Mouse (Mus musculus) c-Kit-positive CD71-positive TER-119-positive erythroid progenitor cells, embryonic 14.5 days (primary cell): ENCODE data around the gene Tmem203.

Experiments
- DNase-seq: peaks from one replicate; pipeline ENCODE4 v3.0.0-alpha.2; 2013; ENCODE audit warnings: low spot score

Tmem203 gene

DNA sequence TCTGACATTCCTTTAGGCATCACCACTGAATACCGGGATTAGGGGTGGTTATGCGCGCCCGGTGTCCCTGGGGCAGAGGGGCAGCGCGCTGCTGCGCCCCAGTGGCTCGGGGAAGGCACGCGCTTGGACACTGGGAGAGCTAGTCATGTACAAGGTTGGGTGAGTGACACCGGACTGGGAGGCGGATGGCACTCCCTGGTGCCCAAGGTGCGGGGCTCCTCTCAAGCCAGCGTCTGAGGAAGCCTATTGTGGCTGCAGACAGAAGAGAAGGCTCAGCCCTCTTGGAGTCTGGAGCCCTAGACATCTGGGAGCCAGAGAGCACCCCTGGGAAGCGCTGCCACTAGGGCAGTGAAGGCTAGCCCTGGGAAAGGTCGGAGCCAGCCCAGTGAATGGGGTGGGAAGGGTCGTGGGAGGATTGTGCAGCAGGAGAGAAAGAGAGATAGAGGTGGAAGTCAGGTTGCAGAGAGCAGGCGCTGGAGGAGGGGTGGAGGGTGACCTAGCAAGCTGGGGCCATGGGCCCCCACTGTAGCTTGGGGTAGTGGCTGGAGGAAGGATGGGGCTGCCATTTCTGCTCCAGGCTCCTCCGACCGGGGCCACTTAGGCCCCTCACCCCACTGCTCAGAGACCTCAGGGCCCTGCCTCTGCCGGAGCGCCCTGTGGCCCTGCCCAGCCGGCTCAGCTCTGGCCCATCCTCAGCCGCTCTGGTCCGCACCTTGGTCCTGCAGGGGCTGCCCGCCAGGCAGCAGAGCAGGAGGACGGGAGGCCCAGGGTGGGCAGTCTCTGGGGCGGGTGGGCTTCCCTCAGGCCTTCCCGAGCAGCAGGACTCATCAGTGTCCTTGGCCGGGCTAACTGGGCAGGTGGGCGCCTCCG lies 36.2 kb downstream of the Tmem203 start:
- no peak for DNase-seq

DNA sequence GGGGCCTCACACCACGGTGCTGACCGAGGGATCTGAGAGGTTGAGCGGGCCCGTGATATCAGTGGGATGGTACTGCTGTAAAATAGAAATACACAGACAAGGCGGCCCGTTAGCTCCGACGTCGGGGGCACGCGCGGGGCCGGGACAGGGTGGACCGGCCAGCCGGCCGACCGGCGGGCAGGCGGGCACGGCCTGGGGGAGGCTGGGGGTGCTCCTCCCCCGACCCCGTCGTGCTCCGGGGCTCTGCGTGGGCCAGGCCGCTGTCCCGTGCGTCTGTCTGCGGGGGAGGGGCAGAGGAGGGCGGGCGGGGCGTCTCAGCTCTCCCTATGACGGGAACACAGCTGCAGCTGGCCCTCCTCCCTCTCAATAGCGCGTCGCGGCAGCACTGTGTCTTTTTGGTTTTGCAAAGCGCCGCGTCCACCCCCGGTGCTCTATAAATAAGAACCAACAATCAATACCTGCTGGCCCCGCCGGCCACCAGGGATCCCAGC lies 36.9 kb downstream of the Tmem203 start:
- no peak for DNase-seq

DNA sequence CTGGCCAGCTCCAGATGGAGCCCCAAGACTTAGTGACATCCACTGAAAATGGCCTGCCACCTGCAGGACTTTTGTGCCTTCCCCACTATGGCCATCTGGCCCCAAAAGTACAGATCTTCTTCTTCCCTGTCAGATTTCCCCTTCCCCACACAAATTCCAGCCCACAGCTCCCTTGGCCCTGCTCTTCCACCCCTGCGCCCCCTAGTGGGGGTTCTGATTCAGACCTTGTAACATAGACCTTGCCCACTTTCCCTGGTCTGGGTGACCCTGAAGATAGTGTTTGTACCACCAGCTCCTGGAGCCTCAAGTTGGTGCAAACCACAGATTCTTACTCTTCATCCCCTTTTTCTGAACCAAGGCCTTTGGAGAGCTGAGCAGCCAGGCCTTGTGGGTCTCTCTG lies 37.6 kb downstream of the Tmem203 start:
- peak; percentile 60 for DNase-seq

DNA sequence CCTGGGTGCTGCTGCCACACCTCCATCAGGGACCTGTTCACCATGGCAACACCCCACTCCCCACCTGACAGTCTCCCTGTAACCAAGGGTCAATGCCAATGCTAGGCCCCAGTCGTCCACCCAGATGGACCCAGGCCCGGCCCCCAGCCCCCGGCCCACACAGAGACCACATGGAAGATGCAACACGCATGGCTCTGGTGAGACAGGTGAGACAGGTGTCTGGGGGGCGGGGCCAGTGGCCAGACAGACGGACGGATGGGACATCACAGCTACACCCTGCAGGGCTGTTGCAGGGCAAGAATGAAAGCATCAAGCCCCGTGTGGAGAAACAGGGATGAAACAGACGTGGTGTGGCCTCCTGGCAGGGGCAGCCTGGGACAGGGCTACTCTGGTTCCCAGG lies 38.5 kb downstream of the Tmem203 start:
- no peak for DNase-seq

DNA sequence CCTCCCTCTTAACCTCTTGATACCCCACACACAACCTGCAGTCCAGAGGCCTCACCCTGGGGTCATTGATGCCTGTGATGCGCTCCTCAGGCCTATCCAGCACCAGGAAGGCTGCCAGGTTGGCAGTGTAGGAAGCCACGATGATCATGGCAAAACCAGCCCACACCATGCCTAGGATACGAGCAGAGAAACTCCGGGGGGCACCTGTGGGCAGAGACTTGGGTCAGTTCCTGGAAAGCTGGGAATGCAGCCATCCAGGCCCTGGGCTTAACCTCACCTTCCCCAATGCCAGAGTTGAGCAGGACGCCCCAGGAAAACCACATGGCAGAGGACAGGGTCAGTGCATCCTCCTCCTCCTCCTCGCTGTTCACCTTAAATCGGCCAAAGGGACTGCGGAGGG lies 41.9 kb downstream of the Tmem203 start:
- no peak for DNase-seq

DNA sequence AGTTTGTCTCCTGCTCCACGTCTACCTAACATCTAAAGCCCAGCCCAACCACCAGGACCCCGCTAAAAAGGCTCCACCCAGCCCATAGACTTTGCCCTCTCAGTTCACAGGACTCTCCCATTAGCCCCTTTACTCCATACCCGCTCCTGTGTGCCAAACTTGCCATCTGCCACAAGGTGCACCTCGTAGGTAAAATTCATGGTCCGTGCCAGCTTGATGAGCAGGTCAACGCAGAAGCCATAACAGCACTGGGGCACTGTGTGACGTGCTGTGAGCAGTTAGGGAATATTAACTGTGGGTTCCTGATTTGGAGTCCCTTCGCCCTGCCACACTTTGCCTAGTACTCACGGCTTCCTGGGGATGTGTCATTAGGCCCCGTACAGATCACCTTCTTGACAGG lies 42.8 kb downstream of the Tmem203 start:
- no peak for DNase-seq

DNA sequence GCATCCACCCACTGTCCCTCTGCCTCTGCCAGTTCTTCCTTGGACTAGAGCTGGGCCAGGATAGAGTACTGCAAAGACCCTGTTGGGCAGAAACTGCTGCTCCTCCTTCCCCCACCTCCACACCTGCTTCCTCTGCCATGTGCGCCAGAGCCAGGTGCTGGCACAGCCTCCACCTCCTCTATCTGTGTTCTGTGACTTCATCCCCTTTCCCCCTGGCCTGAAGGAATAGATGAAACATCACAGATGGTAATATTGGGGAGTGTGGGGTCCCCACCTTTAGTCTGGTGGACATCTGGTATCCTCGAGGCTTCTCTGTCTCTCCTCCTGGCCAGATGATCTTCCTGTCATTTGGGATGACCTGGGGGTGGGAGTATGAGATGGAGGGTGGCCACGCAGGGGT lies 48.2 kb downstream of the Tmem203 start:
- DNase-seq: no peak

DNA sequence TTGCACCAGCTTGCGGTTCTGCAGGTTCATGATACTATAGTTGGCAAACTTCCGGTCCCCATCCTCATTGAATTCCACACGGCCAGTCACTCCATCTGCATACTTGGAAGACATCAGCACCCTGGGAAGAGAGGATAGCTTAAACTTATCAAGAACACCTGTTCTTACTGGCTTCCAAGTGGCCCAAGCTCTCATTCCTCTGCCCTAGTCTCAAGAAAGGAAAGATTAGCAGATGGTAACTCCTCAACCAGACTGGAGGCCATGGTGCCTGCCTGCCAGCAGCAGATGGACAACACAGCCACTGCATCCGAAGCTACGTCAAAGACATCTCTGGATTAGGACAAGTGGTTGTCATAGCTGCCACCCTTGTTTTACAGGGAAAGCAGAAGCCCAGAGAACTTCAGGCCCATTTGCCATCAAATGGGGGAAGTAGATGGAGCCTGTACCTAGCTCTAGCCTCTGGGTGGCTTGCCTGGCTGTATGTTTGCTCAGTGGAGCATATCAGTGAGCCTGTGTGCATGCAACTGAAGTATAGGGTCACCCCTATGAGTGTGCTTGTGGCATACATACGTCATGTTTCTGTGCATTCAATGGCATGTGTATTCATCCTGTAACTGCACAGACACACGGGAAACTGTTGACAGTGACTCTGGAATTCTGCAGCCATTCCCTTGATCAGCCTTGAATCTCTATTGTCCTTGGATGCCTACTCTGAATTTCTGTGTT lies 48.9 kb downstream of the Tmem203 start:
- no peak for DNase-seq

DNA sequence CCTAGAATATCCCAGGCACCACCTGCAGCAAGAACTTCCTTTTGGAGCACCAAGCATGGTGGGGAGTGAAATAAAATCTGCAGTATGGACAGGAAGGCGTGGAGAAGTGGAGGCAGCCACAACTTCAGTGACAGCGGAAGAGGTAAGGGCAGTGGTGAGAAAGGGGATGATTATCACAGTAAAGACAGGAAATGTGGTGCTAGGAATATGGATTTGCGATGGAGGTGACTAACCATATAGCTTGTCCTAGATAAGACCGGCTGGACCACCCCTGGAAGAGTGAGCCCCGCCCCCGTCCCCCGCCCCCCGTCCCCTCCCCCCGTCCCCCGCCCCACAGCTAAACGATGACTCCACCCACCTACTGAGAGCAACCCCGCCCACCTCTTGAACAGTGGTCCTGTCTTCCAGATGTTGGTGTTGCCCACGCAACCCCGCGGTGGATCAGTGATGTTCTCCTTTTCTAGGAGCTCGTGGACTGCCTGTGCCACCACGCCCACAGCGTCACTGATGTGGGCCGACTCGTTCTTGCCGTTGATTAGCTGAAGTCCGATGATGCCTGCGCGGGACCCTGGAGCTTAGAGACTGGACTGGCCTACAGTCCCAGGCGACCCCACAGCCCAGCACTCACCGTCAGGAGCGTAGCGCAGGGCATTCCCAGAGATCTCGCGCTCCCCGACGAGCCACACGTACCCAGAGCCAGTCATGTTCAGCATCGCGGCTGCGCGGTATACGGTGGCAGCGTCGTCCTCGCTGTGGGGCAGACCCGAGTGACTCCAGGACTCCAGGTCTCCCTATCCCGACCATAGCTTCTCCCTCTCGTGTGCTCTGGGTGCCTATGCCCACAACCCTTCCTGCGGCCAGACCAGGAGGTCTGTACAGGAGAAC lies 49.7 kb downstream of the Tmem203 start:
- DNase-seq: no peak
